Mouse (Mus musculus) cerebellum, adult 11-12 months (tissue): Measurements from ENCODE around the gene Taf10.

Source experiments
- DNase-seq: peaks from one replicate; pipeline ENCODE4 v3.0.0; 2022

The Taf10 gene

DNA sequence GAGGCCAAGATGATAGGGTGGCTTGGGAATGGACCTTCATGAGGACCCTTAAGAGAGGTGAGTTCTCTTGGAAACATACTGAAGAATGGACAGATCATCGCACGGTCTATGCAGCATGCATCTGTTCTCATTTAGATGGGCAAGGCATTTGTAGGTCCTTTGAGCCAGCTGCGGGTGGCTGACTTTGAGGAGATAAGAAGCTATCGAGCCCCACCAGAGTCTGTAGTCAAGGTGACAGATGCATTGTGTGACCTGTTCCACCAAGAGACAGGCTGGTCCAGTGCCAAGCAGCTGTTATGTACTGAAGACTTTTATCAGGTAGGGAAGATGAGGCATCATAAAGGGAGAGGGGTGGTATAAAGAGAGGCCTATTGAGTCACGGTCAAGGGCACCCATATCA lies 35.4 kb downstream of the Taf10 start:
- DNase-seq, result no peak

- DNase-seq, result peak; percentile 47
Measured at GRCm38 (mm10) chr7:105703816-105704215, 40.3 kb downstream of the Taf10 start.

DNA sequence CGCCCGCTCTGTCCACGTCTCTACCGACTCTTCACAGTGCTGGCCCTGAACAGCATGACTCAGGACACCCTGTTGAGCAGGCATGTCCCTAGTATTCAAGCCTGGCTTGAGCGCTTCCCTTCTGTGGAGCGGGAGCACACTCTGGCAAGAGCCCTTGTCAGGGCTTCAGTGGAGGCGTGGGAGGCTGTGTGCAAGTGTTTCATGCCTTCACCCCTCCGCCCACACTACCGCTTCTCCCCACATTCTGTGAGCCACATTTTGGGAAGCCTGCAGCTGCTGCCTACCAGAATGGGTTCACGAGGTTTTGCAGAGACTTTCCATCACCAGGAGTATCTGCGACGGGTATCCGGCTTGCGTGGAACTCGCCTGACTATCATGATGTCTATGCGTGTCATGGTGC lies 41.0 kb downstream of the Taf10 start:
- DNase-seq, result peak; percentile 22

GRCm38 (mm10) chr7:105690875-105691274 lies 53.3 kb downstream of the Taf10 start:
- DNase-seq, result no peak
